Mouse (Mus musculus) forebrain, embryonic 13.5 days (tissue): Measurements from ENCODE around the gene Gm10803. TPM values are rescaled to one million over a fixed set of nuclear protein-coding genes. Genes with fewer than 3 reads are reported as not detected.

Source experiments
- ATAC-seq: fragments of 200-750 bp; cut with Nextera tagmentation; 2 replicates; pipeline ENCODE4 v1.8.0; 2017
- H3K27ac ChIP-seq: fragments of 300-500 bp; sonication (generic); 2 replicates; pipeline ENCODE4 v1.5.1; 2015; ENCODE audit warnings: inconsistent platforms, mild to moderate bottlenecking, moderate library complexity
- H3K27me3 ChIP-seq: fragments of 300-500 bp; sonication (generic); 2 replicates; pipeline ENCODE4 v1.6.1; 2015; ENCODE audit warnings: mild to moderate bottlenecking, inconsistent platforms
- H3K36me3 ChIP-seq: fragments of 300-500 bp; sonication (generic); 2 replicates; pipeline ENCODE4 v1.6.1; 2015; ENCODE audit warnings: mild to moderate bottlenecking, inconsistent platforms; ENCODE audit not compliant: poor library complexity, severe bottlenecking
- H3K4me1 ChIP-seq: fragments of 300-500 bp; sonication (generic); 2 replicates; pipeline ENCODE4 v1.6.1; 2015; ENCODE audit warnings: inconsistent platforms
- H3K4me2 ChIP-seq: fragments of 300-500 bp; sonication (generic); 2 replicates; pipeline ENCODE4 v1.6.1; 2015; ENCODE audit warnings: inconsistent platforms, mild to moderate bottlenecking, moderate library complexity
- H3K4me3 ChIP-seq: fragments of 300-500 bp; sonication (generic); 2 replicates; pipeline ENCODE4 v1.5.1; 2015; ENCODE audit warnings: mild to moderate bottlenecking, inconsistent platforms
- H3K9ac ChIP-seq: fragments of 300-500 bp; sonication (generic); 2 replicates; pipeline ENCODE4 v1.6.1; 2015; ENCODE audit warnings: mild to moderate bottlenecking, inconsistent platforms
- H3K9me3 ChIP-seq: fragments of 300-500 bp; sonication (generic); replicated peaks from 2 replicates; pipeline ENCODE4 v1.6.1; 2016; ENCODE audit warnings: inconsistent platforms
- WGBS: fragments of 180-500 bp; shearing (Covaris S2); methylation state at CpG from one replicate; pipeline ENCODE4 v1.1.7; 2015; 5-methylcytosine and 5-hydroxymethylcytosine counted together
- polyA plus RNA-seq: library from polyadenylated mRNA; unstranded; fragments of >200 nt; fragmentation: Nextera tagmentation; extraction: Ambion mirVana; gene quantifications from 2 replicates; pipeline ENCODE4 v1.2.1, GENCODE M21; 2015

Gm10803 gene
- polyA plus RNA-seq, 1 experiment from 2014 or later, result not detected

DNA sequence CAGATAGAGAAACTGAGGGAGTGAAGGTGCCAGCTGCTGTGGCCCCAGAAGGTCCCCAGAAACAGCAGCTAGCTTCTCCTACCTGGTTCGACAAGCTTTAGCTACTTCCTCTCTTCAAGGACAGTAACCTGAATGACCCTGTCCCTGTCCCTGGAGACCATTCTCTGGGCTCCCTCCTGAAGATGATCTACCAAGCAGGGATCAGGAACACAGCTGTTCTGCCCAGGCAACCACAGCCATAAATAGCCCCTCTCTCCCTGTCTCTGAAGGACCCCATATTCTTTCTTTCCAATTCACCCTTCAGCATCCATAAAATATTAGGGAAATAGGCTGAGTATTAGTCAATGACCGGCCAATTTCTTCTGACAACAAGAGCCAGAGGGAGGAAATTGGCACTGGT is 18.6 kb upstream of the Gm10803 start:
- no peak overlapping the region for H3K9ac ChIP-seq
- no peak overlapping the region for H3K4me3 ChIP-seq
- no peaks in the 10 kb centered on the region for H3K36me3 ChIP-seq
- no peak overlapping the region for H3K4me2 ChIP-seq
- ATAC-seq, result no peak
- WGBS, result 95% methylated on average over 2 of the region's 2 CpGs
- no peaks in the 10 kb centered on the region for H3K9me3 ChIP-seq
- H3K27ac ChIP-seq, result no peak overlapping the region
- H3K4me1 ChIP-seq, result peaks cover 13% of the 10 kb centered on the region
- H3K27me3 ChIP-seq, result no peaks in the 10 kb centered on the region

DNA sequence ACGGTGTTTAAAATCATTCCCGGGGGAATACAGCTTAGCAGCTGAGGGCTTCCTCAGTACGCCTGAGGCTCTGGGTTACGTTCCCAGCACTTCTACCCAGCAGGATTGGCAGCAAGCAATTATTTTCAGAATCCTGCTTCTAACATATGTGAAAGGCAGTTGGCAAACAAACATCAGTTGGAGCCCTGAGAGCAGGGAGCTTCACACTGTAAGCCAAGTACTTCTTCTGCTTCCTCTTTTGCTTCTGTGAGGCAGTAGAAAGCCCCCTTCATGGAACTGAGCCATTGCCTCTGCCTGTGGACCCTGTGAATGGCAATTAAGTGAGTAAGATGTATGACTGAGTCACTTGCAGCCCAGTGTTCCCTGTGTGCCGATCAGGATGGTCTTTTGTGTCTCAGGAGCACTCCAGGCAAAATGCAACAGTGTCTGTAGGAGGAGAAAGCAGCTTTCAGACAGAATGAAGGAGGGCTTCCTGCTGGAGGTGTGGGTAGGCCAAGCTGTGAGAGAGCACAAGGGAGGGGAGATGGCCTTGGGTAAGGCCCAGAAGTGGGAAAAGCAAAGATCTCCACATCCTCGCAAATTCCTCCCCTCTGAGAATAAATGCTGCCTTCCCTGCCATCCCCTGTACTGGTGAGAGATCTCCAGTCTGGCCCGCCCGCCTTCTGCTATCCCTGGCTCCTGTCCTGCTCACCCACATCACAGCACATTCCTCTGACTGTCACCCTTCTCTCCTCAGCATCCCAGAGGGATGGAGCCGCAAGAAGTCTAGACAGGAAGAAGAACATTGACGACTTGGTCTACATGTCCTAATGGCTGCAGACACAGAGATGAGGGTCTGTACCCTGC is 7.5 kb upstream of the Gm10803 start:
- WGBS, result 62% methylated on average over 10 of the region's 10 CpGs
- no peak for ATAC-seq
- H3K27ac ChIP-seq, result no peak overlapping the region
- no peaks in the 10 kb centered on the region for H3K27me3 ChIP-seq
- no peak overlapping the region for H3K4me3 ChIP-seq
- H3K9me3 ChIP-seq, result no peaks in the 10 kb centered on the region
- H3K4me1 ChIP-seq, result 0 out of 2 replicates have a peak, but pooled peaks cover 5% of the 10 kb centered on the region
- H3K36me3 ChIP-seq, result no peaks in the 10 kb centered on the region
- no peak overlapping the region for H3K4me2 ChIP-seq
- H3K9ac ChIP-seq, result no peak overlapping the region

DNA sequence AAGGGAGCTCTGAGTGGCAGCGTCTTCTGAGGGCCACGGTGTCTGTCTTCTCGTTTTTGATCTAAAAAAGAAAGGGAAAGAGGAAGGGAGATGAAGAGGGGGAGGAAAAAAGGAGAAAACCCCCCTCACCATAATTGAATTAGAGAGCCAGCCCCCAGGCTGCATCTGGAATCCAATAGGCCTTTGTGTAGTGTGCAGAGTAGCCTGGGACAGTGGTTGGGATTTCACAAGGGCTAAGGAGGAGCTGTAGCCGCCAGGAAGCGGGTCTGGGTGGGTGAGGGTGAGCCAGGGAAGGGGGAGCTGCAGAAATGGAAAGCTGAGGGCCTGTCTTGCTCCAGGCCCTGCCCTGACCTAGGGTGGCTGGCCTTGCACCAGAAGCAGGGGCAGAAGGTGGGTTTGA is 6.5 kb upstream of the Gm10803 start:
- Histone ChIP-seq H3K4me1 (0 out of 2 replicates have a peak, but pooled peaks cover 5% of the 10 kb centered on the region), H3K9ac (no peak overlapping the region), H3K4me3 (no peak overlapping the region), H3K27ac (no peak overlapping the region), H3K9me3 (no peaks in the 10 kb centered on the region), H3K36me3 (no peaks in the 10 kb centered on the region), H3K27me3 (no peaks in the 10 kb centered on the region), H3K4me2 (no peak overlapping the region)
- ATAC-seq, result no peak
- WGBS, result 28% methylated on average over 5 of the region's 5 CpGs

DNA sequence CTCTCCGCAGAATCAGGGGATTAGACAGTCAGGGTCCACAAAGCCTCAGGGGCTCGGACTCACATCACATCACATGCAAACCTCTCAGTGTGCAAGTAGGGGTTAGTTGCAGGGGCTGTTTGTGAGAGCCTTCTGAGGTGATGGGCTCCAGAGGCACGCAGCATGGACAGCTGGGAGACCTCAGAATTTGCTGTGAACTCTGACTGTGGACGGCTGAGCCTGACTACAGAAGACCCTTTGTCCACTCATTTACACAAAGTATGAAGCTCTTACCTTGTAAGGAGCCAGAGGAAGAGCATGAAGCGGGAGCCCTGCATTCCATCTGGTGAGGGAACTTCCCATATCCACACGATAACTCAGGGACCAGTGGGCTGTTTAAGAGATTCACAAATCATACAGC is 5.3 kb downstream of the Gm10803 start:
- H3K27ac ChIP-seq, result no peak overlapping the region
- ATAC-seq, result no peak

DNA sequence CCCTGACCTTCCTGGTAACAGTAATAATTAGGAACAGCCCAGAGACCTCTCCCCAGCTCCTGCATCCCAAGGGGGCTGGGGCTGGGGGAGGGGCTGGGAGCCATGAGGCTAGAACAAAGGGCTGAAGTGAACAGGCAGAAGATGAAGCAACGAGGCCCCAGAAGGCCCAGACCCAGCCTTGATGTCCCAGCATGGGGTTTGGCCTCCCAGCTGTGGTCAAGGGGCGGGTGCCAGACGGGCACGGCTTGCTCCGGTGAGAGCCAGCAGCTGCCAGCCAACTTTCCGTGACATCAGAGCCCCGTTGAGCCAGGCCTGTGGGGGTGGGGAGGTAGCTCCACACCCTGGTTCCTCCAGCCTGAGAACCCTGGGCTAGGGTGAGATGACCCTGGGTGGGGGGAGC is 7.3 kb downstream of the Gm10803 start:
- no peak overlapping the region for H3K9ac ChIP-seq
- H3K4me3 ChIP-seq, result no peak overlapping the region
- H3K36me3 ChIP-seq, result no peaks in the 10 kb centered on the region
- 44% methylated on average over 7 of the region's 7 CpGs for WGBS
- ATAC-seq, result no peak
- no peak overlapping the region for H3K27ac ChIP-seq
- H3K27me3 ChIP-seq, result no peaks in the 10 kb centered on the region
- no peak overlapping the region for H3K4me2 ChIP-seq
- H3K9me3 ChIP-seq, result no peaks in the 10 kb centered on the region
- no peaks in the 10 kb centered on the region for H3K4me1 ChIP-seq

More for the DNA sequence above, 5.3 kb downstream of the Gm10803 start:
- Histone ChIP-seq H3K36me3 (no peaks in the 10 kb centered on the region), H3K4me2 (no peak overlapping the region), H3K4me3 (no peak overlapping the region), H3K9me3 (no peaks in the 10 kb centered on the region), H3K27me3 (no peaks in the 10 kb centered on the region), H3K4me1 (no peaks in the 10 kb centered on the region), H3K9ac (no peak overlapping the region)
- 44% methylated on average over 6 of the region's 6 CpGs for WGBS

DNA sequence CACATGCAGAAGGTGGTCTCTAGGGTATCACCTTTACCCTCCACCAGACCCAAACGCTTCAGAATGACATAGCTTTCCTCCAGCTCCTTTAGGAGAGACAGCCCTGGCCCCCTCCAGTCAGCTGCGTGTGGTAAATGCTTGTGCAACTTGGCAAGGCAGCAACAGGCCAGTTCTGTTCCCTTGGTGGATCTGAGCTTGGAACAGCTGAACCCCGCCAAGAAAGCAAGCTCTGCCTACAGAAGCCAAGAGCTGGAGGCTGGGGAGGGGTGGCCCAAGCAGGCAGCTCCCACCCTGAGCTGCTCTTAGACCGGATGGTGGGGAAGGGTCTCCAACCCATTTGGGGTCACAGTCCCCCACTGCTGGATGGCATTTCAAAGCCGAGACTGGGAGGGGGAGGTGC is 12.2 kb downstream of the Gm10803 start:
- 67% methylated on average over 5 of the region's 5 CpGs for WGBS
- no peak overlapping the region for H3K27ac ChIP-seq
- H3K4me1 ChIP-seq, result no peaks in the 10 kb centered on the region

DNA sequence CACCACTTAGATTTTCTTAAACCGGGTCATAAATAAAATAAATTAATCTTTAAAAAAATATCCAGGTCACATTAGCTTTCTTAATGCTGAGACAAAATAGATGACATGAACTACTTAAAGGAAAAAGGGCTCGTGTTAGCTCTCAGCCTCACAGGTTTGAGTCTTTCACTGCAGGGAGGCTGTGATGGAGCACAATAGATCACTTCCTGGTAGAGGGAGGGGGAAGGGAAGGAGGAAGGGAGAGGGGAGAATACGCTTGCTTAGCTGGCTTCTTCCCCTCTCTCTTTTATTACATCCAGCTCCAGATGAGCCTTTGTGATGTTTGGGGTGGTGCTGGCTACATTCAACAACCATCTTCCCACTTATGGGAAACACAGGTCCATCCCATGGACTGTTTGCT is 20.9 kb downstream of the Gm10803 start:
- H3K27ac ChIP-seq, result no peak overlapping the region
- no peak overlapping the region for H3K9ac ChIP-seq
- no peaks in the 10 kb centered on the region for H3K4me1 ChIP-seq
- WGBS, result 31% methylated on average over 3 of the region's 3 CpGs
- no peaks in the 10 kb centered on the region for H3K36me3 ChIP-seq
- no peak overlapping the region for H3K4me3 ChIP-seq
- no peak for ATAC-seq
- H3K4me2 ChIP-seq, result no peak overlapping the region
- no peaks in the 10 kb centered on the region for H3K9me3 ChIP-seq
- no peaks in the 10 kb centered on the region for H3K27me3 ChIP-seq

More for the DNA sequence above, 12.2 kb downstream of the Gm10803 start:
- no peak for ATAC-seq
- Histone ChIP-seq H3K4me2 (no peak overlapping the region), H3K4me3 (no peak overlapping the region), H3K27me3 (no peaks in the 10 kb centered on the region), H3K9me3 (no peaks in the 10 kb centered on the region), H3K9ac (no peak overlapping the region), H3K36me3 (no peaks in the 10 kb centered on the region)

DNA sequence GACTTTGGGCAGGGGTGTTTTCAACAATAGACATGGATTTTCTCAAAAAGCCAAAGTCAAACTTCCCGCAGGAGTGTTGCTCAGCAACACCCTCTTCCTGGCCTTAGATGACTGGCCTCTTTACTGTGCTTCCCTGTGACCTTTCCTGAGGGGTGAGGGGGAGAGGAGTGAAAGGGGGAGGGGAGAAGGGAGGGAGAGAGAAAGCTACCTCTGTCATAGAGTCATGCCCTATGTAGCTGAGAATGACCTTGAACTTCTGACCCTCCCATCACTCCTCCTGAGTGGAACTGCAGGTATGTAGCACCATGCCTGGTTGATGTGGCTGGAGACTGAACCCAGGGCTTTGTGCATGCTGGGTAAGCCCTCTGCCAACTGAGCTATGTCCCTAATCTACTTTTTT is 25.5 kb downstream of the Gm10803 start:
- no peak overlapping the region for H3K4me3 ChIP-seq
- no peaks in the 10 kb centered on the region for H3K36me3 ChIP-seq
- no peak overlapping the region for H3K9ac ChIP-seq
- peaks cover 7% of the 10 kb centered on the region for H3K4me1 ChIP-seq
- WGBS, result 70% methylated on average over 1 of the region's 1 CpGs
- H3K9me3 ChIP-seq, result no peaks in the 10 kb centered on the region
- H3K27ac ChIP-seq, result no peak overlapping the region
- H3K27me3 ChIP-seq, result no peaks in the 10 kb centered on the region
- no peak overlapping the region for H3K4me2 ChIP-seq
- ATAC-seq, result no peak

DNA sequence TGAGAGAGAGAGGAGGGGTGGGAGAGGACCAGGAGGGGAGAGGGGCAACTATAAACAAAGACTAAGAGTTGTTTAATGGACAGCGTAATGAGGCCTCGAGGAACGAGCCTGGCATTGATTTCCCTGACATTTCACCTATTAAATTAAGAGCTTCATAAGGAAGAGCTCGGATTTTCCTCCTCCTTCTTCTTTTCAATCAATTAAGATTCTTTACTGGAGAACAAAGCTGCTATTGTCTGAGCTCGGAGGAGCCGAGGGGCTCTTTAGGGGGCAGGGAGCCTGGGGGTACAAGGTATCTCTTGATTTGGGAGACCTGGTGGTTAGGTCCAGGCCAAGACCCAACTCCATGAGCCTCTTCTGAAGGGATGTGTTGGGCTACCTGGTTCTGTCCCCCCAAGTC is 27.1 kb downstream of the Gm10803 start:
- Histone ChIP-seq H3K4me2 (no peak overlapping the region), H3K36me3 (no peaks in the 10 kb centered on the region), H3K9ac (no peak overlapping the region), H3K27me3 (no peaks in the 10 kb centered on the region), H3K4me1 (peaks cover 7% of the 10 kb centered on the region), H3K27ac (no peak overlapping the region), H3K4me3 (no peak overlapping the region), H3K9me3 (no peaks in the 10 kb centered on the region)
- ATAC-seq, result no peak
- 8% methylated on average over 6 of the region's 6 CpGs for WGBS

DNA sequence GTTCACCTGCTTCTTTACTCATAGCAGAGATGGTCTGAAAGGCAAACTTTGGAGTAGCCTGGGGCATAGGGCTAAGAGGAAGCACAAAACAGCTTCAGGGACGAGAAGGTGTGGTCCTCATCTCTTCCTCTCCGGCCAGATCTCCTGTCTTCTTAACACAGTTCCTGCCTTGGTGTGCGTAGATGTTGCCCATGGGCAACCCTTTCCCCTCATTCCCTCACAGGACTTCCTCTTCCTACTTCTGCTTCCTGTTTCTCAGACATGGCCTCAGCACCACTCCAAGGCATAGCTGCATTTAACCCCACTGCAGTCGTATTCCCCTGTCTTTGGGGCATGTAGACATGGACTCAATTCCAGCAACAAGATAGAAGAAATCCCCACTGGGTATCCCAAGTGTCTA is 29.5 kb downstream of the Gm10803 start:
- ATAC-seq, result no peak
- Histone ChIP-seq H3K4me1 (peaks cover 7% of the 10 kb centered on the region), H3K9me3 (no peaks in the 10 kb centered on the region), H3K36me3 (no peaks in the 10 kb centered on the region), H3K27me3 (no peaks in the 10 kb centered on the region), H3K27ac (no peak overlapping the region), H3K4me2 (no peak overlapping the region), H3K4me3 (no peak overlapping the region), H3K9ac (no peak overlapping the region)
- 89% methylated on average over 4 of the region's 4 CpGs for WGBS

DNA sequence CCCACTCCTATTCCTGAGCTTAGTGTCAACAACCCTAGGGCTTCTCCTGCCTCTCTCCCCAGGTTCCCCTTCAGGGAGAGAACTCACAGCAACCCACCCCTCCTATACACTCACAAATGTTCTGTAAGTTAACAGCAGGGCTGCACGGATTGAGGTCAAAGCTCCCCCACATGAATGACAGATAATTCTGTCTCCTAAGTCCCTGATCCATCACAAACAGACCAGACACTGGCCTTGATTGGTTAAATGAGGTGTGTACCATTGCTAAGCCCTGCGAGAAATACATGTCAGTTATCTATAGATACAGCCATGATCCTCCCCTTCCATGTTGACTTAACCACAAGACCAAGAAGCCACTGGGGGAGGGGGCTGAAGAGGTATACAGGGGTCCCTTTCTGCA is 31.3 kb downstream of the Gm10803 start:
- H3K4me1 ChIP-seq, result peaks cover 7% of the 10 kb centered on the region
- H3K4me2 ChIP-seq, result no peak overlapping the region
- WGBS, result 42% methylated on average over 2 of the region's 2 CpGs
- ATAC-seq, result no peak
- H3K4me3 ChIP-seq, result no peak overlapping the region
- no peaks in the 10 kb centered on the region for H3K36me3 ChIP-seq
- H3K27ac ChIP-seq, result no peak overlapping the region
- no peaks in the 10 kb centered on the region for H3K27me3 ChIP-seq
- no peaks in the 10 kb centered on the region for H3K9me3 ChIP-seq
- H3K9ac ChIP-seq, result no peak overlapping the region

DNA sequence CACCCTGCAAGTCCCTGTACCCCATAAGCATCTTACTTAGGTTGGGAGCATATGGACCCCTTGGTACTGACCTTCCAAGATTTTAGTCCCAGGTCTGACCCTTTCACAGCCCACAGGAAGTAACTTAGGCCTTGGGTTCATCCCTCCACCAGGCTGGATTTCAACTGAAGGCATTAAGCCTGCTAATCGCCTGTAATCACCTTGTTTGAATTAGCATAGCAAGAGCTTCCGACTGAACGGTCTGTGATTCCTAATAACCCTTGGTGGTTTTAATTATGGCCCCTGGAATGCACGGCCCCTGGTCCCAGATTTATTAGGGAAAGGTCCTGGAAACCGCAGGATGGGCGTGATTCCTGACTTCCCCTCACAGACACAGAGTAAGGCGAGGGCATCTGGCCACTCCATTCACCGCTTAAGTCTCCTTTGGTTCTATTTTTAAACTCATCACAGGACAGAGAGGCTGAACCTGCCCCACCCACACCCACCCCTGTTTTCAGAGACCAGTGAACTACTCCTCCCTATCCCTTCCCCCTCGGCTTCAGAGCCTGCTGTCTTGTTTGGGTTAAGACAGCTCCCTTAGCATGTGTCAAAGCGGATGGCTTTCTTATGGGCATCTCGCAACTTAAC is 31.9 kb downstream of the Gm10803 start:
- no peak overlapping the region for H3K4me3 ChIP-seq
- H3K27me3 ChIP-seq, result no peaks in the 10 kb centered on the region
- no peaks in the 10 kb centered on the region for H3K9me3 ChIP-seq
- no peaks in the 10 kb centered on the region for H3K36me3 ChIP-seq
- no peak overlapping the region for H3K9ac ChIP-seq
- H3K27ac ChIP-seq, result no peak overlapping the region
- H3K4me1 ChIP-seq, result peaks cover 4% of the 10 kb centered on the region
- 17% methylated on average over 11 of the region's 11 CpGs for WGBS
- ATAC-seq, result no peak
- H3K4me2 ChIP-seq, result no peak overlapping the region
